Mouse (Mus musculus) brain, embryonic 14.5 days (tissue): ENCODE measurements around the gene Ankle1.

Source experiments
- CTCF ChIP-seq: fragments of 200-500 bp; IDR thresholded peaks from 2 replicates; pipeline ENCODE4 v1.5.1; 2012; ENCODE audit warnings: inconsistent platforms, mild to moderate bottlenecking, moderate library complexity, borderline replicate concordance; ENCODE audit not compliant: insufficient read depth, insufficient read length; ENCODE audit errors: extremely low read depth
- POLR2A ChIP-seq: fragments of 200-500 bp; IDR thresholded peaks from 2 replicates; pipeline ENCODE4 v1.6.1; 2012; ENCODE audit warnings: mild to moderate bottlenecking, inconsistent platforms, borderline replicate concordance; ENCODE audit not compliant: poor library complexity, insufficient read depth, insufficient read length, severe bottlenecking; ENCODE audit errors: extremely low read depth

- TF ChIP-seq POLR2A = 0 out of 2 replicates have a peak, but pooled peaks have one; percentile 13
- TF ChIP-seq CTCF = peak; percentile 71
Observed at GRCm38 (mm10) chr8:71405401-71406098, at the start of gene Ankle1.
